Mouse (Mus musculus) ES-E14 (cell line): Measurements from ENCODE around the gene Stx6.

Experiments used
- CHD2 ChIP-seq: IDR thresholded peaks from 2 replicates; pipeline ENCODE4 v1.6.1; 2014; ENCODE audit warnings: mild to moderate bottlenecking, low read depth, low read length, inconsistent platforms
- HCFC1 ChIP-seq: IDR thresholded peaks from 2 replicates; pipeline ENCODE4 v1.6.1; 2012; ENCODE audit warnings: low read length, inconsistent platforms, borderline replicate concordance; ENCODE audit not compliant: insufficient read depth
- MAFK ChIP-seq: IDR thresholded peaks from 2 replicates; pipeline ENCODE4 v1.6.1; 2014; ENCODE audit warnings: mild to moderate bottlenecking, low read depth, low read length, inconsistent platforms; ENCODE audit not compliant: insufficient read depth
- ZC3H11A ChIP-seq: IDR thresholded peaks from 2 replicates; pipeline ENCODE4 v1.6.1; 2012; ENCODE audit warnings: low read depth, mild to moderate bottlenecking, inconsistent platforms, low read length, borderline replicate concordance
- ZNF384 ChIP-seq: IDR thresholded peaks from 2 replicates; pipeline ENCODE4 v1.6.1; 2012; ENCODE audit warnings: low read depth, low read length, inconsistent platforms

DNA sequence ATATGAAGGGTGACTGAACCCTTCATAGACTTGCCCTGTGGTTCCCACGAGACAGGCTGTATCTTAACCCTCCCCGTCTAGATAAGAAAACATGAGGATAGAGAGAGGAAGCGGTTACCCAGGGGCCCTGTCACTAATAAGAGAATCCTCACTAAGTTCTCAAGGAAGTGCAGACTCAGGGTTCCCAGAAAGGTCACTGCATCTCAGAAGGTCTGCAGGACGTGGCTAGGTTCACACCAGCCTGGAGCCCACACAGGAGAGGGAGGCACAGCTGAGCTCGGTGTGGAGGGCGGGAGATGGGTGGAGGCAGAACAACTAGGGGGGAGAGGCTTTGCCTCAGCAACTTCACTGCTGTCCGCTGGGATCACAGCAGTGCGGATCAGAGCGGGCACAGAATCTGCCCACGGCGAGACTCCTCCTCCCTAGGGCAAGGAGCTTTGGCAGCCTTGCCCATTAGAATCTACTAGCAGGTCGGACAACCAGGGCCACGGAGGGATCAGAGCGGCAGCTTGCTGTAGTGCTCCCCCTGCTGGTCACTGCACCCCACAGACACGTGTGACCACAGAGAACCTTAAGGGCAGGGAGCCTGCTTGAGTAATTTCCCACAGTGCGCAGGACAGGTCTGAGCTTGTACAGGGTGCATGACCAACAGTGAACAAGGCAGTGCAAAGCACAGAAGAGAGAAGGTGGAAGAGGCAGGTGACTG is 65.5 kb downstream of the Stx6 start:
- TF ChIP-seq ZNF384: no peak
- TF ChIP-seq MAFK: no peak
- TF ChIP-seq HCFC1: no peak
- TF ChIP-seq ZC3H11A: peak; percentile 11; the same call in 1 of the 2 replicates
- no peak for TF ChIP-seq CHD2
